Mouse (Mus musculus): ENCODE measurements at regions not wholly inside any gene's neighbourhood (a gene's known extent, or its start where the extent isn't known, plus 50 kb on each side); places are given as distances from the start of the nearest gene placed in this dataset.

- TF ChIP-seq CTCF (IDR thresholded peaks at IDR 0.05; ENCODE audit: low read depth, low read length) (no peak), TAL1 (conservative IDR thresholded peaks at IDR 0.05; ENCODE audit: low read depth, low read length) (no peak)
Observed at GRCm38 (mm10) chr10:38072394-38072793, 749.2 kb downstream of the Rfpl4b start.

Data from G1E (cell line).